Mouse (Mus musculus): ENCODE measurements at regions not wholly inside any gene's neighbourhood (a gene's known extent, or its start where the extent isn't known, plus 50 kb on each side); places are given as distances from the start of the nearest gene placed in this dataset.

DNA sequence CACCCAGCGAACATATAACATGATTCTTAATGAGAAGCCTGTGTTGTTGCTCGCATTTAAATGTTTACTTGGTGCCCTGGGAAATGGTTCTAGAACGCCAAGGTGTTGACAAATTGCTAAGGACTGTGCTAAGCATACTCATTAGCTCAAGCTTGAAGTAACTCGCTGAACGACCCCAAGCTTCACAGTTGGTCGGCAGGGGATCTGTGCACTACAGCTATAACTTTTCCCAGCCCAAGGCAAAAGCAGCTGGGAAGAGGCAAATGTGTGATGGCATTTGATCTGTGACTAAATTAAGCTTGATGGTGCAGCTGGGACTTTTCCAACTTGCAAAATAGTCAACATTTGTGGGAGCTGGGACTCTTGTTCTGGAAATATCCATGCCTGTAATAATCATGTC lies 268.6 kb downstream of the Car8 start:
- TF ChIP-seq CTCF (conservative IDR thresholded peaks at IDR 0.05; ENCODE audit: insufficient read depth, insufficient read length, low read depth, low read length): no peak
- TF ChIP-seq POLR2A (IDR thresholded peaks at IDR 0.05; ENCODE audit: low read depth, low read length): no peak
